Mouse (Mus musculus): ENCODE data around the gene Pex7.

Gene Pex7

GRCm38 (mm10) chr10:19907246-19907804 is at the start of gene Pex7:
Pex7 (minus strand) TSS chr10:19907689.
- peak; percentile 93 for DNase-seq (ENCODE audit: low spot score)

GRCm38 (mm10) chr10:19956745-19957144 is 49.3 kb upstream of the Pex7 start:
- DNase-seq (ENCODE audit: low spot score) = peak; percentile 69

GRCm38 (mm10) chr10:19955817-19956216 is 48.3 kb upstream of the Pex7 start:
- DNase-seq (ENCODE audit: low spot score) = no peak

- DNase-seq (ENCODE audit: low spot score) = peak; percentile 44
These were observed 47.1 kb upstream of the Pex7 start for GRCm38 (mm10) chr10:19954572-19954971.

- DNase-seq (ENCODE audit: low spot score) = peak; percentile 45
These were observed 45.7 kb upstream of the Pex7 start for GRCm38 (mm10) chr10:19953032-19953761.

GRCm38 (mm10) chr10:19949106-19949505 is 41.6 kb upstream of the Pex7 start:
- no peak for DNase-seq (ENCODE audit: low spot score)

- no peak for DNase-seq (ENCODE audit: low spot score)
These were observed 40.9 kb upstream of the Pex7 start for GRCm38 (mm10) chr10:19948381-19948780.

- no peak for DNase-seq (ENCODE audit: low spot score)
These were observed 40.4 kb upstream of the Pex7 start for GRCm38 (mm10) chr10:19947901-19948300.

GRCm38 (mm10) chr10:19947441-19947840 is 40.0 kb upstream of the Pex7 start:
- DNase-seq (ENCODE audit: low spot score) = no peak

GRCm38 (mm10) chr10:19946644-19947043 is 39.2 kb upstream of the Pex7 start:
- no peak for DNase-seq (ENCODE audit: low spot score)

GRCm38 (mm10) chr10:19945651-19946050 is 38.2 kb upstream of the Pex7 start:
- no peak for DNase-seq (ENCODE audit: low spot score)

GRCm38 (mm10) chr10:19942621-19943020 is 35.1 kb upstream of the Pex7 start:
- no peak for DNase-seq (ENCODE audit: low spot score)

- no peak for DNase-seq (ENCODE audit: low spot score)
These were observed 34.4 kb upstream of the Pex7 start for GRCm38 (mm10) chr10:19941914-19942313.

- no peak for DNase-seq (ENCODE audit: low spot score)
These were observed 33.6 kb upstream of the Pex7 start for GRCm38 (mm10) chr10:19941063-19941462.

GRCm38 (mm10) chr10:19940626-19941025 is 33.1 kb upstream of the Pex7 start:
- DNase-seq (ENCODE audit: low spot score) = no peak

- DNase-seq (ENCODE audit: low spot score) = no peak
These were observed 32.6 kb upstream of the Pex7 start for GRCm38 (mm10) chr10:19940127-19940526.

- DNase-seq (ENCODE audit: low spot score) = no peak
These were observed 31.8 kb upstream of the Pex7 start for GRCm38 (mm10) chr10:19939282-19939705.

- no peak for DNase-seq (ENCODE audit: low spot score)
These were observed 31.2 kb upstream of the Pex7 start for GRCm38 (mm10) chr10:19938738-19939137.

- no peak for DNase-seq (ENCODE audit: low spot score)
These were observed 29.6 kb upstream of the Pex7 start for GRCm38 (mm10) chr10:19936961-19937708.

- no peak for DNase-seq (ENCODE audit: low spot score)
These were observed 28.4 kb upstream of the Pex7 start for GRCm38 (mm10) chr10:19935821-19936367.

GRCm38 (mm10) chr10:19935295-19935623 is 27.8 kb upstream of the Pex7 start:
- DNase-seq (ENCODE audit: low spot score) = no peak

- DNase-seq (ENCODE audit: low spot score) = peak; percentile 78
These were observed 27.1 kb upstream of the Pex7 start, which contains the start of gene Map3k5 for GRCm38 (mm10) chr10:19934384-19935294. Map3k5 (plus strand) TSS chr10:19934472.

All from yolk sac, embryonic 10.5 days (tissue).